Mouse (Mus musculus): ENCODE data around the gene Gmfg. TPM values are rescaled to one million over a fixed set of nuclear protein-coding genes. Genes with fewer than 3 reads are reported as not detected.
A peak's percentile ranks its signal among the peaks of the same experiment; 100 is the strongest.

The Gmfg gene
- 1 to 10 TPM; 6.7 to 8.1 TPM for total RNA-seq (2021)
- long read RNA-seq, experiment 1, partial matches to known transcripts = 1 of 4 reads
- long read RNA-seq, experiment 1, other reads (novel, unspliced or antisense) = 1 of 4 reads
- long read RNA-seq, experiment 2, partial matches to known transcripts = 0 of 2 reads
- long read RNA-seq, experiment 2, other reads (novel, unspliced or antisense) = 0 of 2 reads

GRCm38 (mm10) chr7:28436932-28437570, at the start of gene Gmfg:
Gene Gmfg (plus strand): TSS chr7:28437447.
- peak; percentile 78 to 81 for DNase-seq

- peak; percentile 25 to 37 for DNase-seq
These were observed 46.9 kb upstream of the Gmfg start for GRCm38 (mm10) chr7:28390331-28390730.

- DNase-seq = peak; percentile 95 to 96
These were observed 44.6 kb upstream of the Gmfg start, which contains the start of the genes Med29 and Paf1 for GRCm38 (mm10) chr7:28392429-28393271. Gene Med29 (minus strand): TSS chr7:28392708. Gene Paf1 (plus strand): TSS chr7:28392951.

- DNase-seq = no peak
These were observed 43.8 kb upstream of the Gmfg start for GRCm38 (mm10) chr7:28393272-28393951.

- DNase-seq = no peak
These were observed 41.8 kb upstream of the Gmfg start for GRCm38 (mm10) chr7:28395425-28395824.

GRCm38 (mm10) chr7:28398000-28398399, 39.2 kb upstream of the Gmfg start:
- peak in 1 of 2 experiments; percentile 44 for DNase-seq

GRCm38 (mm10) chr7:28398696-28399340, 38.4 kb upstream of the Gmfg start:
- no peak for DNase-seq

- no peak for DNase-seq
These were observed 36.2 kb upstream of the Gmfg start for GRCm38 (mm10) chr7:28401030-28401429.

- no peak for DNase-seq
These were observed 35.3 kb upstream of the Gmfg start for GRCm38 (mm10) chr7:28401942-28402341.

GRCm38 (mm10) chr7:28410841-28411475, 26.3 kb upstream of the Gmfg start:
- peak; percentile 81 to 84 for DNase-seq

GRCm38 (mm10) chr7:28412826-28413225, 24.4 kb upstream of the Gmfg start:
- DNase-seq = no peak

- no peak for DNase-seq
These were observed 19.9 kb upstream of the Gmfg start for GRCm38 (mm10) chr7:28417368-28417767.

GRCm38 (mm10) chr7:28418096-28418670, 19.1 kb upstream of the Gmfg start:
- DNase-seq = peak; percentile 44 to 61

- no peak for DNase-seq
These were observed 17.8 kb upstream of the Gmfg start for GRCm38 (mm10) chr7:28419416-28419815.

GRCm38 (mm10) chr7:28423018-28423417, 14.2 kb upstream of the Gmfg start:
- DNase-seq = no peak

- DNase-seq = no peak
These were observed 9.5 kb upstream of the Gmfg start for GRCm38 (mm10) chr7:28427738-28428137.

- DNase-seq = no peak
These were observed 6.7 kb upstream of the Gmfg start for GRCm38 (mm10) chr7:28430512-28430911.

- DNase-seq = no peak
These were observed 5.0 kb upstream of the Gmfg start for GRCm38 (mm10) chr7:28432252-28432651.

- DNase-seq = peak in 1 of 2 experiments; percentile 41
These were observed 1.5 kb upstream of the Gmfg start for GRCm38 (mm10) chr7:28435660-28436259.

- DNase-seq = peak; percentile 100
These were observed 859 bp upstream of the Gmfg start for GRCm38 (mm10) chr7:28436271-28436904.
